In genomic region chr6:113099640-113100289, GRCm38 (mm10) we compare ENCODE assay signal across 8 mouse cellular contexts. TPM values are rescaled to one million over a fixed set of nuclear protein-coding genes. Genes with fewer than 3 reads are reported as not detected.
A peak's percentile ranks its signal among the peaks of the same experiment; 100 is the strongest.
DNase-seq lines count a peak whose midpoint lies in the region; ATAC-seq and TF ChIP-seq lines count a peak whose summit lies in the region.

No protein-coding gene starts in this region.

- intact Hi-C loops in heart, adult 2 months (cut with DNase I), result loop anchor here (2.0 kb wide), 1 partner anchor 21 kb away; no protein-coding TSS in a partner anchor
- intact Hi-C loops in left cerebral cortex, postnatal 4 days (cut with DNase I), result no loop called here

- WGBS in limb, embryonic 12.5 days, result 67% methylated on average over 5 of the region's 5 CpGs
- 73% methylated on average over 5 of the region's 5 CpGs for WGBS in limb, embryonic 10.5 days
- 6% methylated on average over 5 of the region's 5 CpGs for WGBS in heart, adult 2 months
- 8% methylated on average over 5 of the region's 5 CpGs for WGBS in kidney, adult 2 months
- WGBS in midbrain, embryonic 13.5 days, result 40% methylated on average over 5 of the region's 5 CpGs

- peaks cover 6% of the 10 kb centered on the region for H3K4me1 ChIP-seq in limb, embryonic 12.5 days (replicated peaks)
- no peaks in the 10 kb centered on the region for H3K4me1 ChIP-seq in limb, embryonic 10.5 days
- peaks cover 10% of the 10 kb centered on the region for H3K4me1 ChIP-seq in heart, adult 2 months (ENCODE audit: control insufficient read depth, insufficient read depth, low read length)
- H3K4me1 ChIP-seq in kidney, adult 2 months (ENCODE audit: control insufficient read depth, insufficient read depth, low read length), result peaks cover 8% of the 10 kb centered on the region; the same call in 1 of the 2 replicates
- H3K4me1 ChIP-seq in midbrain, embryonic 13.5 days (replicated peaks), result peaks cover 12% of the 10 kb centered on the region

- no peak for ATAC-seq in limb, embryonic 12.5 days (ENCODE audit: insufficient number of reproducible peaks, insufficient read depth, low FRiP score, low TSS enrichment, low read depth)
- ATAC-seq in midbrain, embryonic 13.5 days, result peak; percentile 72

- H3K9me3 ChIP-seq in limb, embryonic 12.5 days, result no peaks in the 10 kb centered on the region
- H3K9me3 ChIP-seq in limb, embryonic 10.5 days (replicated peaks), result no peaks in the 10 kb centered on the region
- H3K9me3 ChIP-seq in midbrain, embryonic 13.5 days, result no peaks in the 10 kb centered on the region

- H3K4me3 ChIP-seq in limb, embryonic 12.5 days (replicated peaks), result no peak overlapping the region
- H3K4me3 ChIP-seq in limb, embryonic 10.5 days, result no peak overlapping the region
- H3K4me3 ChIP-seq in heart, adult 2 months, result no peak overlapping the region
- H3K4me3 ChIP-seq in kidney, adult 2 months (ENCODE audit: insufficient read depth, low read depth, low read length), result no peak overlapping the region
- H3K4me3 ChIP-seq in midbrain, embryonic 13.5 days (replicated peaks), result no peak overlapping the region

- peak overlapping the region; percentile 17; the same call in 1 of the 2 replicates for H3K27ac ChIP-seq in limb, embryonic 12.5 days
- H3K27ac ChIP-seq in limb, embryonic 10.5 days, result no peak overlapping the region
- peak overlapping the region; percentile 21 for H3K27ac ChIP-seq in heart, adult 2 months
- 0 out of 2 replicates have a peak overlapping the region, but pooled peaks have one; percentile 46 for H3K27ac ChIP-seq in kidney, adult 2 months (ENCODE audit: insufficient read depth, low read depth, low read length)
- H3K27ac ChIP-seq in midbrain, embryonic 13.5 days, result peak overlapping the region; percentile 78

- TF ChIP-seq POLR2A in heart, adult 2 months (IDR thresholded peaks at IDR 0.05; ENCODE audit: insufficient read depth, low read depth, low read length), result peak; percentile 37; the same call in 1 of the 2 replicates
- no peak for TF ChIP-seq POLR2A in kidney, adult 2 months (IDR thresholded peaks at IDR 0.05; ENCODE audit: low read depth, low read length)

- no peak overlapping the region for H3K4me2 ChIP-seq in limb, embryonic 12.5 days
- H3K4me2 ChIP-seq in midbrain, embryonic 13.5 days (replicated peaks), result no peak overlapping the region

- no peak overlapping the region for H3K9ac ChIP-seq in limb, embryonic 12.5 days (replicated peaks)
- H3K9ac ChIP-seq in heart, adult 2 months (ENCODE audit: low read depth, low read length), result no peak overlapping the region
- no peak overlapping the region for H3K9ac ChIP-seq in midbrain, embryonic 13.5 days (replicated peaks)

- no peak for DNase-seq in limb, embryonic 10.5 days (ENCODE audit: low spot score)
- peak; percentile 57 to 86 for DNase-seq in cerebellum, postnatal 4 days (ENCODE audit: low spot score in 2 of 2)
- peak; percentile 86 to 91 for DNase-seq in heart, adult 2 months
- peak; percentile 96 for DNase-seq in kidney, adult 2 months
- DNase-seq in left cerebral cortex, postnatal 4 days, result peak; percentile 93
- peak; percentile 92 for DNase-seq in telencephalon, adult 2 months (ENCODE audit: low read depth, low spot score)

- no peaks in the 10 kb centered on the region for H3K27me3 ChIP-seq in limb, embryonic 12.5 days
- no peaks in the 10 kb centered on the region for H3K27me3 ChIP-seq in limb, embryonic 10.5 days (ENCODE audit: low read depth, poor library complexity, severe bottlenecking)
- no peaks in the 10 kb centered on the region for H3K27me3 ChIP-seq in heart, adult 2 months (ENCODE audit: control insufficient read depth, insufficient read depth, low read length)
- no peaks in the 10 kb centered on the region for H3K27me3 ChIP-seq in kidney, adult 2 months (replicated peaks; ENCODE audit: control insufficient read depth, insufficient read depth, low read length)
- H3K27me3 ChIP-seq in midbrain, embryonic 13.5 days, result no peaks in the 10 kb centered on the region

- H3K36me3 ChIP-seq in limb, embryonic 12.5 days, result peaks cover 8% of the 10 kb centered on the region
- H3K36me3 ChIP-seq in limb, embryonic 10.5 days, result peaks cover 15% of the 10 kb centered on the region
- H3K36me3 ChIP-seq in heart, adult 2 months (ENCODE audit: control insufficient read depth, insufficient read depth, low read length), result peaks cover 35% of the 10 kb centered on the region
- H3K36me3 ChIP-seq in kidney, adult 2 months (ENCODE audit: control insufficient read depth, insufficient read depth, low read length), result no peaks in the 10 kb centered on the region
- no peaks in the 10 kb centered on the region for H3K36me3 ChIP-seq in midbrain, embryonic 13.5 days

- peaks cover 2% of the 10 kb centered on the region; the same call in 1 of the 2 replicates for H3K79me2 ChIP-seq in heart, adult 2 months (replicated peaks; ENCODE audit: control insufficient read depth, insufficient read depth, low read length)

- TF ChIP-seq CTCF in heart, adult 2 months (IDR thresholded peaks at IDR 0.05), result no peak
- TF ChIP-seq CTCF in kidney, adult 2 months (conservative IDR thresholded peaks at IDR 0.05; ENCODE audit: insufficient read depth, insufficient read length, low read depth, low read length), result no peak

- TF ChIP-seq EP300 in heart, adult 2 months (IDR thresholded peaks at IDR 0.05; ENCODE audit: insufficient read depth, low read depth, low read length), result peak; percentile 91

RNA-seq across cellular contexts. Expression of gene Setd5, which starts 22.6 kb away (rescaled TPM):
- polyA plus RNA-seq in limb, embryonic 12.5 days (2016; fragmentation: Nextera tagmentation; extraction: Ambion mirVana), result 74.4 and 78.2 TPM in 2 replicates
- polyA plus RNA-seq in limb, embryonic 10.5 days (2016; fragmentation: Nextera tagmentation; extraction: Ambion mirVana), result 86.2 and 92.0 TPM in 2 replicates
- total RNA-seq in heart, adult 2 months (2021), result 10 to 100 TPM; 31.1 to 33.5 TPM
- 14.6 and 21.3 TPM in 2 replicates for polyA plus RNA-seq in heart, adult 2 months (2012; rRNA removed)
- 16.8 and 17.9 TPM in 2 replicates for polyA plus RNA-seq in kidney, adult 2 months (2012; rRNA removed)
- 100 to 1,000 TPM; 139 to 144 TPM for total RNA-seq in left cerebral cortex, postnatal 4 days (2021)
- 56.6 and 58.5 TPM in 2 replicates for polyA plus RNA-seq in midbrain, embryonic 13.5 days (2015; fragmentation: Nextera tagmentation; extraction: Ambion mirVana)

RNA-seq across cellular contexts. Expression of gene Thumpd3, which starts 53.7 kb away (rescaled TPM):
- 44.4 and 49.7 TPM in 2 replicates for polyA plus RNA-seq in limb, embryonic 12.5 days (2016; fragmentation: Nextera tagmentation; extraction: Ambion mirVana)
- polyA plus RNA-seq in limb, embryonic 10.5 days (2016; fragmentation: Nextera tagmentation; extraction: Ambion mirVana), result 59.5 and 66.5 TPM in 2 replicates
- total RNA-seq in heart, adult 2 months (2021), result 10 to 100 TPM; 17.5 to 19.9 TPM
- 5.0 and 13.1 TPM in 2 replicates for polyA plus RNA-seq in heart, adult 2 months (2012; rRNA removed)
- 6.5 and 9.3 TPM in 2 replicates for polyA plus RNA-seq in kidney, adult 2 months (2012; rRNA removed)
- total RNA-seq in left cerebral cortex, postnatal 4 days (2021), result 10 to 100 TPM; 35.4 to 36.4 TPM
- polyA plus RNA-seq in midbrain, embryonic 13.5 days (2015; fragmentation: Nextera tagmentation; extraction: Ambion mirVana), result 57.0 and 59.0 TPM in 2 replicates
